Comparison of ENCODE assay signal across 18 mouse cellular contexts in genomic region chr7:84577034-84577433, GRCm38 (mm10). TPM values are rescaled to one million over a fixed set of nuclear protein-coding genes. Genes with fewer than 3 reads are reported as not detected.
"Had no signal": no experiment of that assay in that cellular context is flagged by ENCODE, and none has a peak within 500 bp of the region (broad histone marks: within the 10 kb centered on the region; RNA-seq: fewer than 3 reads in every experiment).

No protein-coding gene starts in this region.

- H3K4me1 ChIP-seq: limb, embryonic 15.5 days; liver, embryonic 15.5 days; lung, embryonic 15.5 days; megakaryocyte, embryonic 14.5 days; neural tube, embryonic 13.5 days; stomach, embryonic 15.5 days had no signal

- H3K4me2 ChIP-seq: limb, embryonic 15.5 days; liver, embryonic 15.5 days; lung, embryonic 15.5 days; midbrain, embryonic 11.5 days; neural tube, embryonic 13.5 days; stomach, embryonic 15.5 days had no signal

- DNase-seq: kidney, adult 18-20 months; kidney, postnatal 10 days; kidney, postnatal 4 days; lung, postnatal 14 days; retina, postnatal 1 day; right cerebral cortex, postnatal 4 days; spleen, adult 18-20 months; thymus, postnatal 36 days had no signal

- H3K9me3 ChIP-seq: limb, embryonic 15.5 days; liver, embryonic 15.5 days; lung, embryonic 15.5 days; neural tube, embryonic 13.5 days; stomach, embryonic 15.5 days had no signal

- H3K9ac ChIP-seq: limb, embryonic 15.5 days; liver, embryonic 15.5 days; lung, embryonic 15.5 days; neural tube, embryonic 13.5 days; stomach, embryonic 15.5 days had no signal

- H3K27me3 ChIP-seq: limb, embryonic 15.5 days; lung, embryonic 15.5 days; neural tube, embryonic 13.5 days; stomach, embryonic 15.5 days had no signal

- H3K27ac ChIP-seq: left cerebral cortex, adult 2 months; limb, embryonic 15.5 days; liver, embryonic 15.5 days; lung, embryonic 15.5 days; macrophage; neural tube, embryonic 13.5 days; stomach, embryonic 15.5 days had no signal

- H3K4me3 ChIP-seq: left cerebral cortex, adult 2 months; limb, embryonic 15.5 days; liver, embryonic 15.5 days; lung, embryonic 15.5 days; megakaryocyte, embryonic 14.5 days; neural tube, embryonic 13.5 days; stomach, embryonic 15.5 days had no signal

- H3K36me3 ChIP-seq: limb, embryonic 15.5 days; liver, embryonic 15.5 days; lung, embryonic 15.5 days; neural tube, embryonic 13.5 days; stomach, embryonic 15.5 days had no signal

RNA-seq across cellular contexts. Expression of gene Gm2115, which starts 48.3 kb away (rescaled TPM):
- polyA plus RNA-seq: macrophage; thymus, postnatal 0 days had no signal
